Mouse (Mus musculus) lung, adult 2 months (tissue): Measurements from ENCODE around the gene Necap2. TPM values are rescaled to one million over a fixed set of nuclear protein-coding genes. Genes with fewer than 3 reads are reported as not detected.

Experiments used
- DNase-seq: peaks from one replicate; pipeline ENCODE4 v3.0.0; 2022
- H3K4me1 ChIP-seq: fragments of 200-500 bp; 2 replicates; pipeline ENCODE4 v1.6.1; 2011; ENCODE audit warnings: low read length; ENCODE audit not compliant: control insufficient read depth, insufficient read depth
- H3K4me3 ChIP-seq: fragments of 200-500 bp; replicated peaks from 2 replicates; pipeline ENCODE3; 2011; ENCODE audit warnings: low read depth, mild to moderate bottlenecking, control low read depth, low read length; ENCODE audit errors: extremely low read depth
- CTCF ChIP-seq: fragments of 200-500 bp; IDR thresholded peaks from 2 replicates; pipeline ENCODE4 v1.5.1; 2011; ENCODE audit warnings: mild to moderate bottlenecking, low read length, control low read depth; ENCODE audit not compliant: insufficient read depth
- POLR2A ChIP-seq: fragments of 200-500 bp; IDR thresholded peaks from 2 replicates; pipeline ENCODE4 v1.6.1; 2011; ENCODE audit warnings: low read depth, mild to moderate bottlenecking, control low read depth, low read length, borderline replicate concordance; ENCODE audit errors: extremely low read depth
- WGBS: fragments of 180-500 bp; shearing (Covaris S2); methylation state at CpG from one replicate; pipeline ENCODE4 v1.1.7; 2018; 5-methylcytosine and 5-hydroxymethylcytosine counted together
- polyA plus RNA-seq: library from polyadenylated mRNA; depleted of rRNA; stranded (reverse); fragments of >200 nt; gene quantifications from 2 replicates; pipeline ENCODE4 v1.2.3, GENCODE M21; 2012; rRNA removed

Necap2 gene
- 76.7 and 85.5 TPM in 2 replicates for polyA plus RNA-seq

DNA sequence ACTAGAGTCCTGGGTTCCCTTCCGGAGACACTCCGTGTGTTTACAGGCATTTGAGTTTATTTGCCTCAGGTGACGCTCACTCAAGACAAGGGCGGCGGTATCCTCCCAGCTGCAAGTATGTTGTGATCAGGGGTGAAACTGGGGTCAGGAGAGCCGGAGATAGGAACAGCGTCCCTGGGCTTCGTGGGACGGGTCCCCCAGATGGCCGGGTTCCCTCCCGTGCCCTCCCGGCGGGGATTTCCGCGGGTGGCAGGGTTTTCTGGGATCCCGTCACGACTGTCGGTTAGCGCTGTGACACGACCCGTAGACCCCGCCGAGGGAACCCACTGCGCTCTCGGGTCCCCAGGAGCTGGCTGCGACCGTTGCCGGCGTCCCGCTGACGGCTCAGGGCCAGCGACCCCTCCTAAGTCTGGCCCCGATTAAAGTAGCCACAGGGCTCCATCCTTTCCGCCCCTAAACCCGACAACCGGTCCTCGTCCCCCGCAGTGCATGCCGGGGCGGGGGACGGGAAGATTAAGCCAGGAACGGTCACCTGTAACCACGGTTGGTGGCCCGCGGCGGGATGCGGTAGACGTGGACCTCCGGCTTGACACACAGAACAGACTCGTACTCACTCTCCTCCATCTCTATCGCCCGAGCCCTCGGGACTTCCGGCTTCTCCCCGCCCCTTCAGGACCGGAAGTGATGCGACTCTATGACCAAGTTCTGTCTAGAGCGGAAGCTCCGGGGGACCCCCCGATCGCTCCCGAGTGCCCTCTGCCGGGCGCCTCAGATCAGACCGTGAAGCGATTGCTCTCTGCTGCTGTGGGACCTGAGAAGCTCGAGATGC is at the start of gene Necap2:
Necap2 (minus strand) TSS at position 677 of the 829 bp plus-strand sequence.
- peak; percentile 98; the same call in 1 of the 2 replicates for TF ChIP-seq POLR2A
- TF ChIP-seq CTCF, result peak; percentile 55
- DNase-seq, result peak; percentile 94
- under 1% methylated on average over 67 of the region's 67 CpGs for WGBS
- H3K4me3 ChIP-seq, result peak within 1 kb of the TSS; percentile 97
- H3K4me1 ChIP-seq, result peaks cover 16% of the 10 kb centered on the region

- H3K4me3 ChIP-seq, result no peak overlapping the region
- no peak for TF ChIP-seq POLR2A
- TF ChIP-seq CTCF, result no peak
- H3K4me1 ChIP-seq, result peaks cover 13% of the 10 kb centered on the region; the same call in 1 of the 2 replicates
- no peak for DNase-seq
- WGBS, result 7% methylated on average over 1 of the region's 1 CpGs
Measured at GRCm38 (mm10) chr4:141123065-141123464, 44.9 kb upstream of the Necap2 start.

- 62% methylated on average over 7 of the region's 7 CpGs for WGBS
- no peak for TF ChIP-seq POLR2A
- no peak for TF ChIP-seq CTCF
- Histone ChIP-seq H3K4me3 (no peak overlapping the region), H3K4me1 (peaks cover 13% of the 10 kb centered on the region; the same call in 1 of the 2 replicates)
- DNase-seq, result no peak
Measured at GRCm38 (mm10) chr4:141122663-141123062, 44.5 kb upstream of the Necap2 start.

DNA sequence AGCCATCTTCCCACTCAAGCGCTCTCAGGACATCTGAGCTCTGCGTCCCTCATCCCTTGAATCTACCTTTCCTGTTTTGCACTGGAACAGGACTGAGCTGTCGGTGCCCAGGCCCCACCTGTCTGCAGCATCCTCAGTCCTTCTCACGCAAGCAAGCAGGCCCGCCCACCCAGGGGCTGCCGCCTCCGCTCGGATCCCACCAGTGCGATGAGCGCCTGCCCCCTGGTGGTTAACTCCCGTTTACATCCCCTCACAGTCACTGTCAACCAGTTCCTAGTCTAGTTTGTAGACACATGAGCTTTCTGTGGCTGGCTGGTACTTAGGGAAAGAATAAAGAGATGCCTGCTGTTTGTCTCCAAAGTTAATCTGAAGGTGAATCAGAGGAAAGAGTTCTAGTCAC is 42.5 kb upstream of the Necap2 start:
- no peak for DNase-seq
- WGBS, result 25% methylated on average over 11 of the region's 11 CpGs
- peaks cover 13% of the 10 kb centered on the region; the same call in 1 of the 2 replicates for H3K4me1 ChIP-seq
- H3K4me3 ChIP-seq, result no peak overlapping the region
- TF ChIP-seq POLR2A (no peak), CTCF (peak; percentile 59)

DNA sequence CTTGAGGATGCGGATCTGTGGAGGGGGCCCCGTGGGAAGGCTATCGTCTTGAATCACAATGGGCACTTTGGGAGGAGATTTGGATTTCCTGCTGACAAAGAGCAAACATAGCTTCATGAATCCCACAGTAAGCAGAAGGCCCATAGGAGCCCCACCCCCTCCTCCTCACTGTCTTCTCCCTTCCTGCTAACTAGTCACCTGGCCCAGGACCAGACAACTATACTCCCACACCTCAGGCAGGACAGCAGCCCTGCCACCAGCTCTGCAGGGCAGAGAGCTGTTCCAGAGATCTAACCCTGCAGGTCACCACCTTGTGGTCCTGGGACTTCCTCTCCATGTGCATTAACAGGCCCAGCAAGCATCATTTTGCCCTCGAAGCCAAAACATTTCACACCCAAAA is 40.5 kb upstream of the Necap2 start:
- 36% methylated on average over 4 of the region's 4 CpGs for WGBS
- H3K4me3 ChIP-seq, result no peak overlapping the region
- TF ChIP-seq CTCF (no peak), POLR2A (no peak)
- DNase-seq, result no peak
- peaks cover 6% of the 10 kb centered on the region for H3K4me1 ChIP-seq

DNA sequence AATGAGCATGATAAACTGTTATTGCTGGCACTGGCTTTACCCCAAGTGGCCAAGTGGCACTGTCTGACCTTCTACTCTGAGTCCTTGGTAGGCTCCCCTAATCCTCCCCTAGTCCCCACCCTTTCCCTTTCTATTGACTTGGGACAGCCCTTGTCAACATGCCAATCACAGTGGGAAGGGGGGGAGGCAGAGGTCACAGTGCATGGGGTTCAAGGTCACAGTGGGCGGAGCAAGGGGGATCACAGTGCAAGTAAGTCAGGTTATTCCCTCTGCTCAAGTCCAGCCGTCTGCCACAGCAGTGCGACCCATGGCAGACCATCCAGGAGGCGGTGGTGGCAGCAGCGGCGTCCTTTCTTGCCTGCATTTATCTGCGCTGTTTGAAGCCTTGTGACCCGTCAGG is 37.2 kb upstream of the Necap2 start:
- peaks cover 4% of the 10 kb centered on the region for H3K4me1 ChIP-seq
- WGBS, result 90% methylated on average over 8 of the region's 8 CpGs
- TF ChIP-seq CTCF (no peak), POLR2A (no peak)
- no peak overlapping the region for H3K4me3 ChIP-seq
- no peak for DNase-seq

- Histone ChIP-seq H3K4me3 (no peak overlapping the region), H3K4me1 (peaks cover 4% of the 10 kb centered on the region)
- 59% methylated on average over 6 of the region's 6 CpGs for WGBS
- TF ChIP-seq CTCF, result no peak
- no peak for TF ChIP-seq POLR2A
- peak; percentile 53 for DNase-seq
Measured at GRCm38 (mm10) chr4:141114521-141114981, 36.4 kb upstream of the Necap2 start.

DNA sequence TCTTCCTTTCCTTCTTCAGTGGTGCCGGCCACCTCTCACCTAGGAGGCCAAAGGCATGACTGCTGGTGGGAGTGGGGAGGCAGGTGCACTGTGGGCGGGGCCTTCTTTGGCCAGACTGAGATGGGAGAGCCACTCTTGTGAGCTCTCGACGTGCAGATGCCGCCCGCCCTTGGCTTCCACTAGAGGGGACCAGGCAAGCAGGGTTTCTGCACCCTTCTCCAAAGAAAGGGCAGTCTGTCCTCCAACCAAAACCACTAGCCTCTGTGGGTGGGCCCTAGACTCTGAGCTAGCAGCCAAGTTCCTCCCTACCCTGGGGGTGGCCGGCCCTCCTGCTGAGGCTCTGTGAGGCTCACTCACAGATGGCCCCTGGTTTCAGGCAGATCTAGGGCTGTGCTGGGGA is 35.7 kb upstream of the Necap2 start:
- no peak overlapping the region for H3K4me3 ChIP-seq
- TF ChIP-seq CTCF, result no peak
- TF ChIP-seq POLR2A, result no peak
- H3K4me1 ChIP-seq, result peaks cover 4% of the 10 kb centered on the region
- 66% methylated on average over 7 of the region's 7 CpGs for WGBS
- DNase-seq, result no peak

DNA sequence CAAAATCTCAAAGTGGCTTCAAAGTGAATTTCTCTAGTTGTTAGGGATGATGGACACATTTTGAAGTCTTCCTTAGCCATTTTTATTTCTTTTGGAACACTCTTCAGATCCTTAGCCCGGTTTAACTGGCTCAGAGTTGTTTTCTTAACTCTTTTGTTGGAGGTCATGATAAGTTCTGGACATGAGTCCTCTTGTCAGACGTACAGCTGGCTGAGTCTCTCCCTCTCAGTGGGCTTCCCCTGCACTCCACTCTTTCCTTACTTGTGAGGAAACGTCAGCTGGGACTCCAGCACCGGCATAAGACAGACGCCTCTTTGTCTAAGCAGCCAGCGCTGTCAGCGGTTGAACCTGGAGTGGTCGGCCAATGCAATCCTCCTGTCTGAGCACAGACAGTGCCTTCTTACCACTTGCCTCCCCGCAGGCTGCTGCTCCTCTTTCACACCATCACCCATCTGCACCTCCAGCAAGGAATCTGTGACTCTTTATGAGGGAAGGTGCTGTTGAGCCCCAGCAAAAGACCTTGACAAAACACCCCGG is 30.1 kb upstream of the Necap2 start:
- TF ChIP-seq CTCF (no peak), POLR2A (no peak)
- no peak overlapping the region for H3K4me3 ChIP-seq
- WGBS, result 30% methylated on average over 10 of the region's 10 CpGs
- DNase-seq, result no peak
- H3K4me1 ChIP-seq, result no peaks in the 10 kb centered on the region
